ENCODE assay signal across 15 mouse cellular contexts in the genomic region with DNA sequence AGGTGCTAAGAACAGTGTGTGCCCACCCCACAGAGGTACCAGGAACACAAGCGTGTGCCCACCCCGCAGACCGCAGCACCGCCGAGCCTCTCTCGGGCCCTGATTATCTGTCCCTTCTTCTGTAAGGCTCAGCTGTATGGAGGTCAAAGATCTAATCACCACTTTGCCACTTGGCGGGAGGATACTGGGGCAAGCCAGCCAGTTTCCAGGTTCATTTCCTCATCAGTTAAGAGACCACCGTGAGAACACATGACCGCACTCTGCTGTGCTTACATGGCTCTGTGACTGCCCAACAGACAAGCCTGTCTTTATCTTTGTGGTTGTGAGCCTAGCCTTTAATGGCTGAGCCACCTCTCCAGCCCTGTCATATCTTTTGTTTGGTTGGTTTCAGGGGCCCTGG.
"Had no signal": no experiment of that assay in that cellular context is flagged by ENCODE, and none has a peak within 500 bp of the region (broad histone marks: within the 10 kb centered on the region; RNA-seq: fewer than 3 reads in every experiment).

No protein-coding gene starts in this region.

- H3K9me3 ChIP-seq: limb, embryonic 10.5 days; liver, embryonic 13.5 days; lung, embryonic 15.5 days; midbrain, embryonic 15.5 days had no signal

- H3K4me1 ChIP-seq: lung, embryonic 15.5 days; midbrain, embryonic 15.5 days had no signal

- DNase-seq: kidney, adult 8-10 months; kidney, postnatal 25 days; liver, embryonic 13.5 days; liver, postnatal 0 days; lung, postnatal 14 days; right cerebral cortex, adult 18-20 months; right cerebral cortex, postnatal 25 days; thymus, adult 18-20 months; thymus, postnatal 14 days had no signal

- ATAC-seq: liver, postnatal 0 days; midbrain, embryonic 15.5 days had no signal

- H3K4me2 ChIP-seq: liver, embryonic 13.5 days; lung, embryonic 15.5 days; midbrain, embryonic 11.5 days; midbrain, embryonic 15.5 days had no signal

- H3K4me3 ChIP-seq: left cerebral cortex, adult 2 months; limb, embryonic 10.5 days; liver, embryonic 13.5 days; lung, embryonic 15.5 days; midbrain, embryonic 15.5 days had no signal

- H3K27ac ChIP-seq: left cerebral cortex, adult 2 months; limb, embryonic 10.5 days; liver, embryonic 13.5 days; lung, embryonic 15.5 days; macrophage; midbrain, embryonic 15.5 days had no signal

- H3K36me3 ChIP-seq: liver, embryonic 13.5 days; lung, embryonic 15.5 days had no signal

- H3K27me3 ChIP-seq: liver, embryonic 13.5 days; lung, embryonic 15.5 days; midbrain, embryonic 15.5 days had no signal

- H3K9ac ChIP-seq: liver, embryonic 13.5 days; liver, postnatal 0 days; lung, embryonic 15.5 days; midbrain, embryonic 15.5 days had no signal
